Mouse (Mus musculus) megakaryocyte, embryonic 14.5 days (primary cell): ENCODE measurements around the gene Olfr1006. TPM values are rescaled to one million over a fixed set of nuclear protein-coding genes. Genes with fewer than 3 reads are reported as not detected.
"Not testable (repeated sequence)": the region's sequence is repeated elsewhere in the genome, so short reads cannot be mapped to it uniquely, and the experiment has no call there.

ENCODE experiments used
- H3K27me3 ChIP-seq: replicated peaks from 2 replicates; pipeline ENCODE3; 2012; ENCODE audit warnings: inconsistent platforms
- H3K36me3 ChIP-seq: replicated peaks from 2 replicates; pipeline ENCODE3; 2012; ENCODE audit warnings: low read length, inconsistent platforms, mixed read lengths
- H3K4me1 ChIP-seq: 2 replicates; pipeline ENCODE4 v1.6.1; 2012; ENCODE audit warnings: inconsistent platforms
- H3K4me3 ChIP-seq: replicated peaks from 2 replicates; pipeline ENCODE3; 2012; ENCODE audit warnings: moderate library complexity, mild to moderate bottlenecking, inconsistent platforms
- H3K9me3 ChIP-seq: 2 replicates; pipeline ENCODE4 v1.6.1; 2012; ENCODE audit warnings: inconsistent platforms
- FLI1 ChIP-seq: IDR thresholded peaks from 2 replicates; pipeline ENCODE4 v1.6.1; 2012; ENCODE audit warnings: low read length, inconsistent platforms, mixed read lengths
- GATA1 ChIP-seq: IDR thresholded peaks from 3 replicates; pipeline ENCODE4 v1.6.1; 2012; ENCODE audit warnings: mixed read lengths, low read length, inconsistent platforms, borderline replicate concordance
- polyA plus RNA-seq: library from polyadenylated mRNA; stranded (reverse); fragments of >175 nt; gene quantifications from 2 replicates; pipeline ENCODE4 v1.2.3, GENCODE M21; 2012; ENCODE audit warnings: low replicate concordance; ENCODE audit not compliant: insufficient read depth

Gene Olfr1006
- polyA plus RNA-seq, result not detected in 2 replicates

DNA sequence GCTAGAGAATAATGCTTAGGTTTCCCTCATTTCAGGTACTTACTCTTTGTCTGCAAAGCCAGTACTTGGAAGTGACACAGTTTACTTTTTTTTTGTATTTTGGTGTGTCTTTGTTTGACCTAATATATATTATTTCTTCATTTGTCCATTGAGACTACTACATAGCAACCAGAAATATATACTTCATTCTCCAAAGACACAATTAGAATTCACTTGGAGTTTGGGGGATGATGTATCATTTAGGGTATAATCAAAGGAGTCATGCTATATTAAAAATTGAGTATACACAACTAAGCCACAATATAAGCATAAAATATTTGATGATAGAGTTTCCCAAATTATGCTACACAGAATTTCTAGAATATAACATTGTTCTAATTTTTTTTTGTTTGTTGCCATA lies at the start of gene Olfr1006:
Gene Olfr1006 (minus strand): TSS at position 101 of the 400 bp plus-strand sequence.
- H3K9me3 ChIP-seq, result no peaks in the 10 kb centered on the region
- H3K36me3 ChIP-seq, result no peaks in the 10 kb centered on the region
- H3K27me3 ChIP-seq, result no peaks in the 10 kb centered on the region
- TF ChIP-seq FLI1 (no peak), GATA1 (no peak)
- H3K4me3 ChIP-seq, result no peak within 1 kb of the TSS
- no peaks in the 10 kb centered on the region for H3K4me1 ChIP-seq

DNA sequence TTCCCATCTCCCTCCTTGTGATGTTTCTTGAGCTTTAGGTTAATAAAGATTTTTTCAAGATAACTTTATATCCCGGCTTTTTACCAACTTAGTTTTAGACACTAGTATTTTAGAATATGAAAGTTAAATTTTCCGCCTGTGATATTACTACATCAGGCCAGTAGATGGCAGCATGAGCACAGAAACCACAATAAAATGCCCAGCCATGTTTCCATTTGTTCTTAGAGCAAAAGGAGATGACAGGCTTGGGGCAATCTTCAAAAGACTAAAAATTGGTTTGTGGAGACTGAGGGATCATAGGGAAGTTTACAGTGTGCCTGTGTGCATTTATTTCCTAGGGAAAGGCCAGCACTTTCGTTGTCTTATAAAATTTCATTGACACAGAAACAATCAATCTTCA lies 47.2 kb upstream of the Olfr1006 start:
- Histone ChIP-seq H3K27me3 (no peaks in the 10 kb centered on the region), H3K36me3 (no peaks in the 10 kb centered on the region), H3K9me3 (no peaks in the 10 kb centered on the region), H3K4me1 (no peaks in the 10 kb centered on the region; the same call in 1 of the 2 replicates), H3K4me3 (peak overlapping the region; percentile 59)
- TF ChIP-seq FLI1 (no peak), GATA1 (no peak)

DNA sequence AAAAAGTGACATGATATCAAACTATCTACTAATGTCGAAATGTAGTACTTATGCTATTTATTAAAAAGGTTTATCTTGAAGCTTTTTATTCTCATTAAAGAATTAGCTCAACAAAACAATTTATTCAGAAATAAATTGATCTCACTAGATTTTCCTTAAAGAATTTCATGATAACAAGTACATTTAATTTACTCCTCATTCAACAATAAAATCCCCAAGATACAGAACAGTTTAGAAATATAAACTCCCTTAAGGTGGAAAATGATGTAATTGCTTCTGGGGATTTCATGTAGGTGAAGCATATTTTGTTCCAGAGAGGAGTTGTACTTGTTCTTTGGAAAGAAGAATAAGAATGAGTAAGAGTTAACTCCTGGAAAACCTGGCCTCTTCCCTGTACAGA lies 36.6 kb upstream of the Olfr1006 start, which contains the start of gene Olfr1009:
Gene Olfr1009 (plus strand): TSS at position 301 of the 400 bp plus-strand sequence.
- H3K4me3 ChIP-seq, result no peak within 1 kb of the TSS
- no peaks in the 10 kb centered on the region for H3K27me3 ChIP-seq
- no peaks in the 10 kb centered on the region for H3K36me3 ChIP-seq
- TF ChIP-seq FLI1 (no peak), GATA1 (no peak)
- no peaks in the 10 kb centered on the region for H3K4me1 ChIP-seq
- peaks cover 3% of the 10 kb centered on the region; the same call in 1 of the 2 replicates for H3K9me3 ChIP-seq

DNA sequence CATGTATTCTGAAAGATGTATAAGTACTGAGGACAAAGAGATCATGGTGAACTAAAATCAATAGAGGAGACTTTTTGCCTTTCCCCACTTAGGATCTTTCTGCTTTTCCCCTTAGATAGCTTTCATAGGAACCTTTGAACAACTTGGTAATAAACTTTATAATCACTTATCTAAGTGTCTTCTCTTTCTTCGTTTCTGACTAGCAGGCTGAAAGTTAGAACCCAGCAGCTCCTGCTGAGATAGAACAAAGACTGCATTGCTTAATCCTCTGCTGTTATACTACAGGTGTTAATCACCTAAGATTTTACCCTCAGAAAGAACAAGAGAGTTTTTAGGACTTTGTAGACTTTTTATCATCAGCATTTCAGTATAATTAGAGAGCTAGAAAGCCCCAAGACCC lies 32.6 kb upstream of the Olfr1006 start:
- TF ChIP-seq GATA1 (no peak), FLI1 (no peak)
- Histone ChIP-seq H3K36me3 (no peaks in the 10 kb centered on the region), H3K4me1 (no peaks in the 10 kb centered on the region), H3K27me3 (no peaks in the 10 kb centered on the region), H3K4me3 (no peak overlapping the region), H3K9me3 (peaks cover 10% of the 10 kb centered on the region; the same call in 1 of the 2 replicates)

DNA sequence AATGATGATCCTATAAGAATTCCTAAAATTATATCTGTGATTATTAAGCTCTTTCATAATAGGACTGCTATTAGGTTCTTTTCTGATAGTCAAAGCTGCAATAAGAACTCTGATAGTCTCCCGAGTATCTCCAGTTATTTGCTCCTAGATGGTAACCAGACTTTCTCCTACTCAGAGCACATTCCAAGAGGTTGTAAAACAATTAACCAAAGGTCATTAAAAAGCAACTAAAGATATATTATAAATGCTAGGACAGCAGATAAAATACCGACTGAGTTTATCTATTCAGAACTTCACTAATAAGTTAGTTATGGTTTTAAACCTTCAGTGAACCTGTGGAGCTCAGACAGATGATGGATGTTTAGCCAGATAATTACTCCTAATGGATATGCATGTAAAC lies 32.1 kb upstream of the Olfr1006 start:
- H3K36me3 ChIP-seq, H3K4me3 ChIP-seq, H3K9me3 ChIP-seq, H3K4me1 ChIP-seq, H3K27me3 ChIP-seq: not testable (repeated sequence)

DNA sequence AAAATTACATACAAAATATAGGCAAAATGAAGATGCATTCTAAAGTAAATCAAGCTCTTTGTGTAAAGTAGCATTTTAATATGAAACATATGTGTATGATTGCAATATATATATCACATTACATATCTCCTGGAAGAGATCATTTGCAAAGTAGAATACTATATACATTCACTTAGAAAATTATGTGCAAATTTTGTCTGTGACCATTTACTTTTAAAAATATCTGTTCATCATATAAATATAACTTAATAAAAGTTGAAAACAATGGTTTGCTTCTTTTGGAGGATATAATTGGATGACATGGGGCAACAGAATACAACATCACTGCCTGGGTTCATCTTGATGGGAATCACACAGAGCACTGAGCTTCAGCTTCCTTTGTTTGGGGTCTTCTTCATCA lies 10.6 kb upstream of the Olfr1006 start, which contains the start of gene Olfr1008:
Gene Olfr1008 (plus strand): TSS at position 301 of the 400 bp plus-strand sequence.
- no peaks in the 10 kb centered on the region for H3K27me3 ChIP-seq
- no peak within 1 kb of the TSS for H3K4me3 ChIP-seq
- H3K9me3 ChIP-seq, result peaks cover 3% of the 10 kb centered on the region
- TF ChIP-seq GATA1 (no peak), FLI1 (no peak)
- no peaks in the 10 kb centered on the region for H3K4me1 ChIP-seq
- no peaks in the 10 kb centered on the region for H3K36me3 ChIP-seq

DNA sequence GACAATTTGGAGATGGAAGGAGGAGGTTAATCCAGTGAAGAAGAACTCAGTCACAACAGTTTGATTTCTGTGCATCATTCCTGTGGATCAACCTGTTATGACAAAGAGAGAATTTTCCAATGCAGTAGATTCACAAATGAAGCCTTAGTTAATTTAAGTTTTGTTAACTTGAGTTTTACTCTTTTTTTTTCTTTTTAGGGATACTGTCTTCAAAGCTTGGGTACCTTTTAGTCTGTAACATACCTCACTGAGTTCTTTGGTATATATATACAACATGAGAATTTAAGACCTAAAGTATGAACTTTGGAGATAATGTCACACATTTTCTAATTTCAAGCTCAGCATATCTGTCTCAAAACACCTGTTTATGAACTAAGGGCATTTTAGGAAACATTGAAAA lies 14.2 kb downstream of the Olfr1006 start, which contains the start of gene Olfr154:
Gene Olfr154 (minus strand): TSS at position 101 of the 400 bp plus-strand sequence.
- H3K4me1 ChIP-seq, H3K4me3 ChIP-seq, H3K36me3 ChIP-seq, H3K27me3 ChIP-seq, H3K9me3 ChIP-seq: not testable (repeated sequence)

DNA sequence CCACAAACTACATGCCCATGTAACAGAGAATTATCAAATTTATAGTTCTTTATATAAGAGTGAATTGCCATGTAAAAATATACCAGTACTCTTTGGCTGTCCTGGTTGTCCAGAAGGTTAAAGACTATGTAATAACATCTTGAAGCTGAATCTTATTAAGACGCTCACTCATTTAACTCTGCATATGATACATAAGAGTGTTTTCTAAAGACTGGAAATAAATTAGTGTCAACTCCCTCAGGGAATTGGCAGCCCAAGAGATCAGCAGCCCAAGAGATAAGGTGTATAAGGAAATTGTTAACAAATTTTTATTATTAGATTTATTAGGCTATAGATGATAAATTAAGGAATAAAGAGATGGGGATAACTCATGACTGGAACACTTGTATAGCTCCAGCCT lies 28.0 kb downstream of the Olfr1006 start, which contains the start of gene Olfr1002:
Gene Olfr1002 (minus strand): TSS at position 101 of the 400 bp plus-strand sequence.
- no peaks in the 10 kb centered on the region for H3K9me3 ChIP-seq
- no peaks in the 10 kb centered on the region for H3K27me3 ChIP-seq
- TF ChIP-seq GATA1 (no peak), FLI1 (no peak)
- H3K4me3 ChIP-seq, result no peak within 1 kb of the TSS
- no peaks in the 10 kb centered on the region for H3K4me1 ChIP-seq
- no peaks in the 10 kb centered on the region for H3K36me3 ChIP-seq

Other genes with a start within 250 kb of the Olfr1006 start
- gene Olfr994, start 242.3 kb downstream of the Olfr1006 start, polyA plus RNA-seq, result not detected in 2 replicates
- gene Olfr995, start 235.1 kb downstream of the Olfr1006 start, polyA plus RNA-seq, result not detected in 2 replicates
- gene 4833423E24Rik, start 159.7 kb downstream of the Olfr1006 start, polyA plus RNA-seq, result not detected in 2 replicates
- not detected in 2 replicates for gene Olfr996, start 99.6 kb downstream of the Olfr1006 start, polyA plus RNA-seq
- 3.0 TPM in 1 of 2 replicates, not detected in the other for gene Olfr998, start 89.8 kb downstream of the Olfr1006 start, polyA plus RNA-seq
- gene Olfr1000, start 66.9 kb downstream of the Olfr1006 start, polyA plus RNA-seq, result not detected in 2 replicates
- gene Olfr1002, start 28.1 kb downstream of the Olfr1006 start, polyA plus RNA-seq, result not detected in 2 replicates
- not detected in 2 replicates for gene Olfr154, start 14.3 kb downstream of the Olfr1006 start, polyA plus RNA-seq
- gene Olfr1008, start 10.7 kb upstream of the Olfr1006 start, polyA plus RNA-seq, result not detected in 2 replicates
- not detected in 2 replicates for gene Olfr1009, start 36.7 kb upstream of the Olfr1006 start, polyA plus RNA-seq
- gene Olfr1012, start 84.0 kb upstream of the Olfr1006 start, polyA plus RNA-seq, result not detected in 2 replicates
- gene Olfr1013, start 88.3 kb upstream of the Olfr1006 start, polyA plus RNA-seq, result 0.03 TPM in 1 of 2 replicates, not detected in the other
- not detected in 2 replicates for gene Olfr1014, start 93.9 kb upstream of the Olfr1006 start, polyA plus RNA-seq
- not detected in 2 replicates for gene Olfr1015, start 103.2 kb upstream of the Olfr1006 start, polyA plus RNA-seq
- not detected in 2 replicates for gene Olfr1016, start 123.8 kb upstream of the Olfr1006 start, polyA plus RNA-seq
- not detected in 2 replicates for gene Olfr1018, start 139.7 kb upstream of the Olfr1006 start, polyA plus RNA-seq
- gene Olfr1019, start 166.7 kb upstream of the Olfr1006 start, polyA plus RNA-seq, result not detected in 2 replicates
- not detected in 2 replicates for gene Olfr1020, start 168.3 kb upstream of the Olfr1006 start, polyA plus RNA-seq
- not detected in 2 replicates for gene Olfr1022, start 189.8 kb upstream of the Olfr1006 start, polyA plus RNA-seq
- gene Olfr1023, start 206.9 kb upstream of the Olfr1006 start, polyA plus RNA-seq, result not detected in 2 replicates
- not detected in 2 replicates for gene Olfr1024, start 226.3 kb upstream of the Olfr1006 start, polyA plus RNA-seq
- gene Olfr1025-ps1, start 236.4 kb upstream of the Olfr1006 start, polyA plus RNA-seq, result not detected in 2 replicates
- gene Olfr1026, start 242.8 kb upstream of the Olfr1006 start, polyA plus RNA-seq, result not detected in 2 replicates